Mouse (Mus musculus) naive thymus-derived CD4-positive, alpha-beta T cell, adult 2 months (primary cell): Measurements from ENCODE around the gene Apon.
A peak's percentile ranks its signal among the peaks of the same experiment; 100 is the strongest.
"Not testable (repeated sequence)": the region's sequence is repeated elsewhere in the genome, so short reads cannot be mapped to it uniquely, and the experiment has no call there.

Experiments
- DNase-seq: peaks from one replicate; pipeline ENCODE4 v3.0.0-alpha.2; 2011; ENCODE audit warnings: low read depth

Apon gene

GRCm38 (mm10) chr10:128272819-128273439 is 19.0 kb downstream of the Apon start:
- not testable (repeated sequence) for DNase-seq

GRCm38 (mm10) chr10:128275374-128275773 is 21.5 kb downstream of the Apon start:
- DNase-seq = not testable (repeated sequence)

- DNase-seq = no peak
Measured at GRCm38 (mm10) chr10:128278158-128278557, 24.3 kb downstream of the Apon start.

GRCm38 (mm10) chr10:128280943-128281342 is 27.0 kb downstream of the Apon start:
- no peak for DNase-seq

- no peak for DNase-seq
Measured at GRCm38 (mm10) chr10:128281682-128282081, 27.8 kb downstream of the Apon start.

GRCm38 (mm10) chr10:128282886-128283450 is 29.1 kb downstream of the Apon start:
- no peak for DNase-seq

- DNase-seq = peak; percentile 78
Measured at GRCm38 (mm10) chr10:128283604-128284579, 30.0 kb downstream of the Apon start.

- not testable (repeated sequence) for DNase-seq
Measured at GRCm38 (mm10) chr10:128290594-128290993, 36.7 kb downstream of the Apon start.

GRCm38 (mm10) chr10:128296370-128297090 is 42.6 kb downstream of the Apon start:
- no peak for DNase-seq

GRCm38 (mm10) chr10:128297221-128297620 is 43.3 kb downstream of the Apon start:
- DNase-seq = no peak

- DNase-seq = no peak
Measured at GRCm38 (mm10) chr10:128297622-128298021, 43.7 kb downstream of the Apon start.

GRCm38 (mm10) chr10:128298243-128298642 is 44.3 kb downstream of the Apon start:
- no peak for DNase-seq

GRCm38 (mm10) chr10:128298702-128299171 is 44.8 kb downstream of the Apon start, which contains the start of gene Il23a:
Gene Il23a (minus strand): TSS chr10:128298752.
- no peak for DNase-seq

- DNase-seq = peak; percentile 27
Measured at GRCm38 (mm10) chr10:128302357-128302756, 48.5 kb downstream of the Apon start.

GRCm38 (mm10) chr10:128302785-128303125 is 48.9 kb downstream of the Apon start:
- no peak for DNase-seq

- peak; percentile 100 for DNase-seq
Measured at GRCm38 (mm10) chr10:128303126-128304021, 49.5 kb downstream of the Apon start, which contains the start of gene Pan2. Gene Pan2 (plus strand): TSS chr10:128303335.
